Mouse (Mus musculus) adrenal gland, adult 18-20 months (tissue): ENCODE measurements around the gene Themis. TPM values are rescaled to one million over a fixed set of nuclear protein-coding genes. Genes with fewer than 3 reads are reported as not detected.

Experiments used
- DNase-seq, 2 experiments: peaks; one replicate each; pipeline ENCODE4 v3.0.0; 2021 to 2022; ENCODE audit warnings: low spot score in 2 of 2
- long read RNA-seq, 2 experiments: library from polyadenylated mRNA; stranded (forward); transcript quantifications; one replicate each; pipeline ENCODE4 v2.0.0; 2021
- total RNA-seq, 2 experiments: library from RNA; stranded (reverse); gene quantifications; 1 replicate in 1 of 2; 2 replicates in 1 of 2; pipeline ENCODE4 v1.2.3; 2021

Themis gene
- under 1 TPM; 0.07 to 0.29 TPM for total RNA-seq
- long read RNA-seq, experiment 1, partial matches to known transcripts: 0 of 1 reads
- long read RNA-seq, experiment 1, other reads (novel, unspliced or antisense): 0 of 1 reads
- long read RNA-seq, experiment 2: 0 reads

DNA sequence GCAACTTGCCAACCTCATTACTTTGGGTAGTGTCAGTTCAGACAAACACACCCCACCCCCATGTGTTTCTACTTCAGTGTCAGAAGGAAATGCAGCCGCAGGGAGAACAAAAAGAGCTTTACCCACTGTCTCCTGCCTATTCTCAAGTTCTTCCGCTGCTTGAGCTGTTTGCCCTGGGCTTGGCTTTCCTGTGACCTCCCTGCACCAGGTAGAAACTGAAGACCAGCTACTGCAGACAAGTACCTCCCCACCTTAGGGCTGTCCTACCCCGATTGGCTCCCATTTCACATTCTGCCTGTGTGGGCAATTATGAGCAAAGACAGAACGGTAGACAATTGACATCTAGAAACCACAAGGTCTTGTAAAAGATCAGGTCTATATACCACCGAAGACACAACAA lies at the start of gene Themis:
TSS of gene Themis (plus strand) at position 100 of the 400 bp plus-strand sequence.
- DNase-seq: no peak

GRCm38 (mm10) chr10:28619415-28619814 lies 48.7 kb upstream of the Themis start:
- DNase-seq: no peak

GRCm38 (mm10) chr10:28636096-28636495 lies 32.1 kb upstream of the Themis start:
- DNase-seq: no peak

DNA sequence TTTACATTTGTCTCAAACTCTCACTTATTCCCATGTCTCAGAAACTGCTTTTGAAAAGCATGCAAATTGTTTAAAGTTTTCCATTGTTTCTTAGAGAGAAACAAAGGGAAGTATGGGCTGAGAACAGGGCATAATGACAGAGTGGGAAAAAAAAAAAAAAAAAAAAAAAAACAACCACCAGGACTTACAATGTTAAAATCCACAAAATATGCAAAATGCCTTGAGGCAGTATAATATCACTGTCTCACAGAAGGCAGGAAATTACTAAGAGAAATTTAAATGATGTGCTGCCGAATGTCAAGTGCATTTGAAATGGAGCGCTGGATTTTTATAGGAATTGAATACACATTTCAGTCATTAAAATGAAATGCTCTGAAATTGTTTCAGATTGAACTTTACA lies 26.3 kb upstream of the Themis start:
- no peak for DNase-seq

DNA sequence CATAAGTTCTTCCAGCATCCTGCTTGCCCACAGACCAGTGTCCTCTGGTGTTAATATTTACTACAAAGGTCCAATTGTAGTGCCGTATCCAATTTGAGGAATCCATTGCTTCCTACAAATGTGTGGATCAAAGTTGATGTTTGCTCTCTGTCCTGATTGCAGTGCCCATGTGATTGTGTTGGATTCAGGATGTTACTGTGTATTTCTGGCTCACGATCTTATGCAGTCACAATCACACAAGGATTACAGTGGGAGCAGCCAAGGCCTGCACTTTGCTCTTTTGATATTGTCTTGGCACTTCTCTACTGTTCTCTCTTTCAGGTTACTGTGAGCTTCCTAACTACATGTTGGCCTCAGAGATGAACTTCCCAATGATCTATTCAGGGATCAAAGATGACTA lies 20.3 kb upstream of the Themis start:
- no peak for DNase-seq

GRCm38 (mm10) chr10:28649109-28649899 lies 18.9 kb upstream of the Themis start:
- no peak for DNase-seq

- no peak for DNase-seq
These were observed 18.3 kb upstream of the Themis start for GRCm38 (mm10) chr10:28649900-28650160.

GRCm38 (mm10) chr10:28651910-28652309 lies 16.2 kb upstream of the Themis start:
- no peak for DNase-seq

DNA sequence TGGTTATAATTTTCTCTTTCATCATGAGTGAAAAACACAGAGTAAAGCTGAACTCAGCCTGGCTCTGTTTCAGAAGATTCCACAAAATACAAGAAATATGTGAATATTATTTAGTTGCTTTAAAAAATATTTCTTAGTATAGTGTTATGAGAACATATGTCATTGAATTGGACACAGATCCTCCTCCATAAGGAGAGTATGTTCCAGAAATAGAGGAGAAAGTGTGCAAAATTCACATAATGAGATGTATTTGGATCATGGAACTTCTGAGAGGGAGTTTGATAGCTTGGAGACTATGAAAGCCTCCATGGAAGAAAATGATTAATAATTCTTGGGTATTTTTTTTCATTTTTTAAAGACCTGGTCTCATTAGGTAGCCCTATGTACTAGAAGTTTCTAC lies 13.4 kb upstream of the Themis start:
- no peak for DNase-seq

- no peak for DNase-seq
These were observed 3.0 kb upstream of the Themis start for GRCm38 (mm10) chr10:28665141-28665540.

DNA sequence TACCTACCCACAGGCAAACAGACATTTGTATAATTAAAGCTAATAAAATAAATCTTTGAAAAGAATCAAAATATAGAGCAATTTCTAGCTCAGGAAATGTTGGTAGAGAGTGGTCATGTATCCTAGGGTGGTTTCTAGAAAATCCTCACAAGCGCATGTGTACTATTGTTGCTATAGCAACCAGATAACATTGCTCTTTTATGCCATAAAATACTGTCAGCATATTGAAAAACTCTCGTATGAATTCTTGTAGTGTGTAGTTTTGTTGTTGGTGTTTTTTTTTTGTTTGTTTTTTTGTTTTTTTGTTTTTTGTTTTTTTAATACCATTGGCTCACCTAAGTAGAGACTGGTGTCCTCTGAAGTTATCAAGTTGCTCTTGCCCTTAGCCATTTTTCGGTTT lies 5.8 kb downstream of the Themis start:
- DNase-seq: no peak

DNA sequence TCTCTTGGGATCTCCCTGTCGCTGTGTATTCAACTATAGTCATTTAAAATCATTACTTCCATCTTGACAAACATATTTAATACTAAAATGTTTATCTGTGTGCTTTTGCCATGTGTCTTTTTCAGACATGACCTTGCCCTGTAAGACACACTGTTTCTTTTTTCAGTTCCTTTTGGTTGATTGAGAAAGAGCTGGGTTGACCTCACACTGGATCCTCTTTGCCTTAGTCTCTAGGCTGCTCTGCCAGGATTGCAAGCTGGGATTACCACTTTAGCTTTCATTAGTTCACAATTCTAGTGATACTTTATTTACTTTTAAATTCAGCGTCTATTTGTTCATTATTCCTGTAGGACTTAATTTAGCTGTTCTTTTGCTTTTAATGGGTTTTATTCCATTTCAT lies 7.2 kb downstream of the Themis start:
- DNase-seq: no peak

DNA sequence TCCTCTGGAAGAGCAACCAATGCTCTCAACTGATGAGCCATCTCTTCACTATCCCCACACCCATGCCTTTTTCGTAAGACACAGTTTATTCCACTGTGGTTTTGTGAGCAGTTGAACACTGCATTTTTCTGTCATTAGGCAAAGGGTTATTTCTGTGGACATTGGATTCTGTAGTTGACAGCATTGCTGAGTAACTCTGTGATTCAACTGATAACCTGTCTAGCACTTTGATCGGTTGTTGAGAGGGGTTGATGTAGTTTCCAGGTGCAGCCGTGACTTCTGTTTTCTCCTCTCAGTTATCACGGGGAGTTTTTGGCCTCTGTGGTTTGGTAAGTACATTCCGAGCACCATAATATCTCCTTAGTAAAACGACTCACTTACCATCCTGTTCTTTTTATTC lies 26.8 kb downstream of the Themis start:
- no peak for DNase-seq

DNA sequence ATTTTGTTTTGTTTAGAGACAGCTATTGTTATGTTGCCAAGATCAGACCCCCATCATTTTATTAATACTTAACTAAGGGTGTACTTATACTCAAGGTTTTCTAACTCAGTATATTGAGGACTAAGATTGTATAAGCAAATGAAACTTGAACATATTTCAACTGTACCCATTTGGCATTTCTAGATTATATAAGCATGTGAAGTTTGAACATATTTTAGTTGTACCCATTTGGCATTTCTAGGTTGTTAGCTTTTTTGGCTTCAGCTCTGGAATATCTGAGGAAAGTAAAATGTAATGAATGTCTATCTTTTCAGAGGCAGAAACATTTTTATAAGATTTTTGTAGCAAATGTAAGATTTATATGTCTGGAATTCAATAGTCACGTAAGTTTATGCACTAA lies 27.9 kb downstream of the Themis start:
- DNase-seq: no peak

GRCm38 (mm10) chr10:28698175-28698574 lies 30.0 kb downstream of the Themis start:
- no peak for DNase-seq

DNA sequence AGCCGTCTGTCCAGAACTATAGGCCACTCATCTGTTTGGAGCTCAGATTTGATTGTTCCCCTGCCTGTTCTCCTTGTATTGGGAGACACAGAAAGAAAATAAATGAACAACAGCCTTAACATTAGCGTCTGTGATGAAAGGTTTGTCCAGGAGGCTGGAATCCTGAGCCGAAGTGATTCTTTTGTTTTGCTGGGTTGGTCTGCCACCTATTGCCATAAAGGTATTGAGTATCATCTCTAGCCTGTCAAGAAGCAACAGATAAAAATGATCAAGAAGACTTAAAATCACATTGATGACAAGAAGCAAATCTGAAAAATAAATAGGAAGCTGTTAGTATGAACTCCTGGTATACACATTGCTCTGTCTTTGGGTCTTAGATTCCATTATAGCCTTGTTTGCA lies 53.7 kb downstream of the Themis start:
- no peak for DNase-seq

- DNase-seq: no peak
These were observed 55.1 kb downstream of the Themis start for GRCm38 (mm10) chr10:28723266-28723665.

DNA sequence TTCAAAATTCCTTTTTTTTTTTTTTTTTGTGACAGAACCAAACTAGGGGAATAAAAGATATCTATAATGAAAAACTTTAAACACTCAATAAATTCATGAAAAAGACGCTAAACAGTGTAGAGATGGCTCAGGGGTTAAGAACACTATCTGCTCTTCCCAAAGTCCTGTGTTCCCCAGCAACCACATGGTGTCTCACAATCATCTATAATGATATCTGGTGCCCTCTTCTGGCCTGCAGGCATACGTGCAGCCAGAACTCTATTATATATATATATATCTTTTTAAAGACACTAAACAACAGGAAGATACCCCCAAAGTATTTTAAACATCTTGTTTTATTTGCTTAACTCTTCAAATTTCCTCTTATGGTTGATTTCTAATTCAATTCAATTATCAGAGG lies 62.0 kb downstream of the Themis start:
- no peak for DNase-seq

- DNase-seq: no peak
These were observed 69.8 kb downstream of the Themis start for GRCm38 (mm10) chr10:28737953-28738352.

DNA sequence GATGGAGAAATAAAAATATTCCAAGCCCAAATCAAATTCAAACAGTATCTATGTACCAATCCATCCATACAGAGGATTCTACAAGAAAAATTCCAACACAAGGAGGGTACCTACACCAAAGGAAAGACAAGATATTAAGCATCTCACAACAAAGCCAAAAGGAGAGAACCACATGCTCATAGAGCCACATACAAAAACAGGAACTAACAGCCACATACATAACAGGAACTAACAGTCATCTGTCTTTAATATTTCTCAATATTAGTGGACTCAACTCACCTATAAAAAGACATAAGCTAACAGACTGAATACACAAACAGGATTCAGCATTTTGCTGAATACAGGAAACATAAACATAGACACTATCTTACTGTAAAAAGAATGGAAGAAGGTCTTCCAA lies 78.3 kb downstream of the Themis start:
- no peak for DNase-seq

GRCm38 (mm10) chr10:28753321-28753720 lies 85.2 kb downstream of the Themis start:
- no peak for DNase-seq

GRCm38 (mm10) chr10:28754927-28755326 lies 86.8 kb downstream of the Themis start:
- DNase-seq: no peak

- no peak for DNase-seq
These were observed 108.7 kb downstream of the Themis start for GRCm38 (mm10) chr10:28776777-28777402.
